Mouse (Mus musculus): ENCODE measurements around the gene Arhgap28.

GRCm38 (mm10) chr17:67816916-67817315, 187.0 kb downstream of the Arhgap28 start:
- TF ChIP-seq CTCF (IDR thresholded peaks at IDR 0.05; ENCODE audit: extremely low read depth, insufficient read depth, low read length) (no peak), POLR2A (IDR thresholded peaks at IDR 0.05; ENCODE audit: extremely low read depth, insufficient read depth, low read length) (no peak)

Data from cortical plate, adult 2 months (tissue).